Comparison of ENCODE assay signal across 9 mouse cellular contexts in the genomic region with DNA sequence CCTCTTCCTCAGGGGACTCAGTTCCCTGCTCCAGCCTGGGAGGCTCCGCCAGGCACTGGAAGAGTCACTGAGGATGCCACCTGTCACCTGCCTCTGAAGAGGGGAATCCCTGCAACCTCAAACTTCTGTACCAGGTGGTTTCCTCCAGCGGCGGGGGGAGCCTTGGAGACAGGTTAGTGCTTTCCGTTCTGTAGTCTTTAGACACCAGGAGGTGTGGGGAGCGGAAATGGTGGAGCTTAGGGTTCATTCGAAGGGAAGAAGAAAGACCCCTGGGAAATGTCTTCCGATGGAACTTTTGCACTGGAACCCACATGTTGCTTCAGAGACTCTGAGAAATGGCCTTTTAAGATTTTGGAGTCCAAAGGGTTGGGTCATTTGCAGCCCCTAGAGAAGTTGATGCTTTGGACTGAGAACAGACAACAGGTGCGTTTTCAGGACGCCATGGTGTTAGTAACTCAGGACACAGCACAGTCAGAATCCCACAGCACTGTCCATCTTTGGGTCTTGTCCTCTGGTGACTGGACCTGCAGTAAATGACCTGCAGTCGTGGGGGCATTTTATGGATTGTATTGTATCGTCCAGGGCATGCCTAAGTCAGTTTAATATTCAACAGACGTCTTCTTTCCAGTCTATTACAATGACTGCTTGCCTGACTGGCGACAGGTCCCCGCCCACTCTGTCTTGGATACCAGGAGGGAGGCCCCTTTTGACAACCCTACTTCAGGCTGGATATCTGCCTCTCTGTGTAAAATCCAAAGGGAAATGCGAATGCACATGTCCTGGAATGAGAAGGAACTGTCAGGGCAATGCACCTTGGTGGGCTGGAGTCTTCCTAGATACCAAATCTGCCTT. TPM values are rescaled to one million over a fixed set of nuclear protein-coding genes. Genes with fewer than 3 reads are reported as not detected.
A peak's percentile ranks its signal among the peaks of the same experiment; 100 is the strongest.
DNase-seq lines count a peak whose midpoint lies in the region; ATAC-seq lines count a peak whose summit lies in the region.
"Had no signal": no experiment of that assay in that cellular context is flagged by ENCODE, and none has a peak within 500 bp of the region (broad histone marks: within the 10 kb centered on the region; RNA-seq: fewer than 3 reads in every experiment).

No protein-coding gene starts in this region.

- peaks cover 38% of the 10 kb centered on the region for H3K4me1 ChIP-seq in heart, embryonic 11.5 days (ENCODE audit: control insufficient read depth, insufficient read depth, low read length)
- peaks cover 36% of the 10 kb centered on the region for H3K4me1 ChIP-seq in forebrain, embryonic 12.5 days
- H3K4me1 ChIP-seq in kidney, embryonic 14.5 days (ENCODE audit: control insufficient read depth, insufficient read depth, low read length): peaks cover 28% of the 10 kb centered on the region
- peaks cover 36% of the 10 kb centered on the region for H3K4me1 ChIP-seq in midbrain, embryonic 10.5 days

- H3K27ac ChIP-seq in heart, embryonic 11.5 days (ENCODE audit: low read depth, low read length): no peak overlapping the region
- H3K27ac ChIP-seq in forebrain, embryonic 12.5 days: no peak overlapping the region
- no peak overlapping the region; the same call in 1 of the 2 replicates for H3K27ac ChIP-seq in kidney, embryonic 14.5 days (ENCODE audit: low read depth, low read length)
- H3K27ac ChIP-seq in midbrain, embryonic 10.5 days (replicated peaks): peak overlapping the region; percentile 89; the same call in 1 of the 2 replicates

- no peaks in the 10 kb centered on the region for H3K36me3 ChIP-seq in heart, embryonic 11.5 days (ENCODE audit: control insufficient read depth, insufficient read depth, low read length)
- H3K36me3 ChIP-seq in forebrain, embryonic 12.5 days (replicated peaks): no peaks in the 10 kb centered on the region
- no peaks in the 10 kb centered on the region for H3K36me3 ChIP-seq in kidney, embryonic 14.5 days (ENCODE audit: control insufficient read depth, insufficient read depth, low read length)
- H3K36me3 ChIP-seq in midbrain, embryonic 10.5 days: no peaks in the 10 kb centered on the region

- peak overlapping the region; percentile 95 for H3K9ac ChIP-seq in heart, embryonic 11.5 days (ENCODE audit: low read depth, low read length)
- peak overlapping the region; percentile 89 for H3K9ac ChIP-seq in forebrain, embryonic 12.5 days
- H3K9ac ChIP-seq in kidney, embryonic 14.5 days (ENCODE audit: low read depth, low read length): peak overlapping the region; percentile 92; the same call in 1 of the 2 replicates

- no peaks in the 10 kb centered on the region for H3K27me3 ChIP-seq in heart, embryonic 11.5 days (ENCODE audit: control insufficient read depth, insufficient read depth, low read length)
- H3K27me3 ChIP-seq in forebrain, embryonic 12.5 days: 0 out of 2 replicates have a peak, but pooled peaks cover 11% of the 10 kb centered on the region
- H3K27me3 ChIP-seq in kidney, embryonic 14.5 days (ENCODE audit: control insufficient read depth, insufficient read depth, low read length): no peaks in the 10 kb centered on the region
- peaks cover 45% of the 10 kb centered on the region for H3K27me3 ChIP-seq in midbrain, embryonic 10.5 days (ENCODE audit: low read depth, poor library complexity, severe bottlenecking)
- H3K27me3 ChIP-seq: Patski had no signal

- peak overlapping the region; percentile 82 for H3K4me3 ChIP-seq in heart, embryonic 11.5 days (ENCODE audit: low read depth, low read length)
- H3K4me3 ChIP-seq in forebrain, embryonic 12.5 days (replicated peaks): peak overlapping the region; percentile 87
- peak overlapping the region; percentile 89 for H3K4me3 ChIP-seq in kidney, embryonic 14.5 days (ENCODE audit: low read length)
- H3K4me3 ChIP-seq in midbrain, embryonic 10.5 days: peak overlapping the region; percentile 79

- peak overlapping the region; percentile 83 for H3K4me2 ChIP-seq in heart, embryonic 11.5 days
- H3K4me2 ChIP-seq in forebrain, embryonic 12.5 days: peak overlapping the region; percentile 83
- H3K4me2 ChIP-seq in kidney, embryonic 14.5 days (replicated peaks; ENCODE audit: low read depth, low read length): peak overlapping the region; percentile 66

- H3K9me3 ChIP-seq in heart, embryonic 11.5 days (replicated peaks; ENCODE audit: control insufficient read depth, low read length): no peaks in the 10 kb centered on the region
- no peaks in the 10 kb centered on the region for H3K9me3 ChIP-seq in forebrain, embryonic 12.5 days
- no peaks in the 10 kb centered on the region for H3K9me3 ChIP-seq in kidney, embryonic 14.5 days (ENCODE audit: control insufficient read depth, low read length)
- H3K9me3 ChIP-seq in midbrain, embryonic 10.5 days (replicated peaks): no peaks in the 10 kb centered on the region

- DNase-seq in heart, adult 9 months (ENCODE audit: low spot score in 2 of 2): no peak
- DNase-seq in midbrain, embryonic 10.5 days (ENCODE audit: low spot score): no peak
- DNase-seq in thymus, postnatal 14 days: peak; percentile 74
- DNase-seq in right cerebral cortex, postnatal 36 days (ENCODE audit: low spot score in 2 of 2): no peak
- DNase-seq in testis, postnatal 10 days (ENCODE audit: low spot score): no peak

- ATAC-seq in heart, embryonic 11.5 days (replicated peaks; ENCODE audit: insufficient number of reproducible peaks, low FRiP score, low TSS enrichment): no peak
- ATAC-seq in forebrain, embryonic 12.5 days (ENCODE audit: low FRiP score): no peak
- no peak for ATAC-seq in kidney, embryonic 14.5 days (ENCODE audit: low FRiP score, low TSS enrichment)

- 31% methylated on average over 15 of the region's 15 CpGs for WGBS in heart, embryonic 11.5 days (ENCODE audit: insufficient replicate concordance)
- 20% methylated on average over 15 of the region's 15 CpGs for WGBS in forebrain, embryonic 12.5 days
- WGBS in kidney, embryonic 14.5 days: 30% methylated on average over 15 of the region's 15 CpGs
- 30% methylated on average over 15 of the region's 15 CpGs for WGBS in midbrain, embryonic 10.5 days

RNA-seq across cellular contexts. Expression of gene Foxj2, which starts 1.3 kb away (rescaled TPM):
- 4.9 and 5.9 TPM in 2 replicates for polyA plus RNA-seq in heart, embryonic 11.5 days (2014; fragmentation: Nextera tagmentation; extraction: Ambion mirVana)
- polyA plus RNA-seq in forebrain, embryonic 12.5 days (2016; fragmentation: Nextera tagmentation; extraction: Ambion mirVana): 5.7 and 5.8 TPM in 2 replicates
- polyA plus RNA-seq in kidney, embryonic 14.5 days (2014; fragmentation: Nextera tagmentation; extraction: Ambion mirVana): 4.1 and 7.8 TPM in 2 replicates
- polyA plus RNA-seq in midbrain, embryonic 10.5 days (2016; fragmentation: Nextera tagmentation; extraction: Ambion mirVana): 2.0 and 2.4 TPM in 2 replicates

RNA-seq across cellular contexts. Expression of gene Slc2a3, which starts 19.6 kb away (rescaled TPM):
- polyA plus RNA-seq in heart, embryonic 11.5 days (2014; fragmentation: Nextera tagmentation; extraction: Ambion mirVana): 27.5 and 33.2 TPM in 2 replicates
- polyA plus RNA-seq in forebrain, embryonic 12.5 days (2016; fragmentation: Nextera tagmentation; extraction: Ambion mirVana): 17.7 and 24.2 TPM in 2 replicates
- 2.9 and 5.8 TPM in 2 replicates for polyA plus RNA-seq in kidney, embryonic 14.5 days (2014; fragmentation: Nextera tagmentation; extraction: Ambion mirVana)
- 42.0 and 63.0 TPM in 2 replicates for polyA plus RNA-seq in midbrain, embryonic 10.5 days (2016; fragmentation: Nextera tagmentation; extraction: Ambion mirVana)

RNA-seq across cellular contexts. Expression of gene C3ar1, which starts 34.9 kb away (rescaled TPM):
- 1.4 and 1.5 TPM in 2 replicates for polyA plus RNA-seq in heart, embryonic 11.5 days (2014; fragmentation: Nextera tagmentation; extraction: Ambion mirVana)
- polyA plus RNA-seq in forebrain, embryonic 12.5 days (2016; fragmentation: Nextera tagmentation; extraction: Ambion mirVana): 1.2 TPM in 2 replicates
- 1.0 and 1.7 TPM in 2 replicates for polyA plus RNA-seq in kidney, embryonic 14.5 days (2014; fragmentation: Nextera tagmentation; extraction: Ambion mirVana)
- polyA plus RNA-seq in midbrain, embryonic 10.5 days (2016; fragmentation: Nextera tagmentation; extraction: Ambion mirVana): 1.4 and 1.9 TPM in 2 replicates
- polyA plus RNA-seq: Patski had no signal

RNA-seq across cellular contexts. Expression of gene Necap1, which starts 53.2 kb away (rescaled TPM):
- polyA plus RNA-seq in heart, embryonic 11.5 days (2014; fragmentation: Nextera tagmentation; extraction: Ambion mirVana): 64.4 and 67.8 TPM in 2 replicates
- 67.0 and 73.4 TPM in 2 replicates for polyA plus RNA-seq in forebrain, embryonic 12.5 days (2016; fragmentation: Nextera tagmentation; extraction: Ambion mirVana)
- 37.4 and 56.3 TPM in 2 replicates for polyA plus RNA-seq in kidney, embryonic 14.5 days (2014; fragmentation: Nextera tagmentation; extraction: Ambion mirVana)
- polyA plus RNA-seq in midbrain, embryonic 10.5 days (2016; fragmentation: Nextera tagmentation; extraction: Ambion mirVana): 57.2 and 63.6 TPM in 2 replicates
